Mouse (Mus musculus): ENCODE results near the gene Arglu1. TPM values are rescaled to one million over a fixed set of nuclear protein-coding genes. Genes with fewer than 3 reads are reported as not detected.

Gene Arglu1
- total RNA-seq, 4 experiments from 2014 or later: 88.6 to 108 (median 96.4) TPM

GRCm38 (mm10) chr8:8658426-8659224, 31.7 kb downstream of the Arglu1 start:
- peak; percentile 57 to 83 for DNase-seq (ENCODE audit: low spot score in 2 of 2)

DNA sequence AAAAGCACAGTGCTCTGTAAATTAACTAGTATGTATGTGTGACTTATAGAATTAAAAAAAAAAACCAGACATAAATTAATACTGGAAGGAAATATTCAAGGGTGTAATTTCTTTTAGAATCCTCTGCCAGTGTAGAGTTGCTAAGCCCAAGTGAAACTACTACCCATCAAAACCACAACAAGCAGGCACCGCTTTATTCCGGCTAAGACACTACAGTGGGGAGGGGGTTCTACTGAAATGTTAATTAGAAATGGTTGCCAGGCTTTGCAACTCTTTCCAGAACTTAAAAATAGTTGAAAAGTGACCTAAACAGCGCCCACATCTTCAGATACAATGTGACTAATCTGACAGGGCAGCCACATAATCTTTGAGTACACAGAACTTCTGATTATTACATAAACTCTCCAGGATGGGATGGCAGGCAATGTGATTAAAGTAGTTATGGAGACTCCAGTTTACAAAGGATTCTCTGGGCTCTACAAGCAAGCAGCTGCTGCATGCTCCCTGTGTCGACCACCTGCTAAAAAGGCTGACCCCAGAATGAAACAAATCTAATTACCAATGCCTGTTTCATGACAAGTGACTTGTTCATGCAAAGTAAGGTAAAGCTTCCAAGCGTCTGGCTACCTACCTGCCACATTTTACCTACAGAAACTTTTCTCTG, 32.5 kb downstream of the Arglu1 start:
- DNase-seq (ENCODE audit: low spot score in 2 of 2): no peak

DNA sequence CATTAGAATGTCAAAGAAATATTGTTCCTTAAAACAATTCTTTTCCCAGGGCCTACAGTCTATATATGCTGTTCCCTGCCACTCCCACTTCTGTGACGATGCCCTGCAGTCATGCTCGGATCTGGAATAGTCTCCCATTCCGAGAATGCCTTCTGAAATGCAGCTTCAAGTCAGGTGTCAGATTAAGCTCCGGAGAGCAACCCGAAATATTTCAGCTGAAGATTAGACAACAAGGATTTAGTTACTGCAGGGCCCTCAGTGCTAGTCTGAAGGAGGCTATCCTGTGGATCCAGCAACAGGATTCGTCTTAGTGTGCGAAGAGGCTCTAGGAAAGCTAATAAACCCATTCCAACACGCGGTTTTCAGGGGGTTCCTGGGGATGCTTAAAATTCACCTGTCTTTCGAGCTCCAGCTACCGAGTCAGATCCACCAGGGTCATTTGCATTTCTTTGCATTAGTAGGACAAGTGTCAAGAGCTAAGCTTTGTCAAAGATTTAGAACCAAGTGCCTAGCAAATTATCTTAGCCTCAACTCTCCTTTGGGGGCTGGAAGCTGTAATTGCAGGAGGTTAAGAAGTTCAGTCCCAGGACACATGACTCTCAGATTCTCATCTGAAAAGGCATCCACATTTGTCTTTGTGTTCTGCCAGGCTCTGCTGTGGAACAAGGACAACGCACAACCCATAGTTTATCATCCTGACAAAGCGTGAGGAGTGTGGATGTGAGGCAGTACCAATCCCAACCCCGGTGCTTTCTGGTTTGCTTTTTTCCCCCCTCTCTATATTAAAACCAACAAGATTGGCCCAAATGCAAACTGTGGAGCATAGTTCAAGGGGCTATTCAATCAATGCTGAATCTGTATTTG, 33.5 kb downstream of the Arglu1 start:
- DNase-seq (ENCODE audit: low spot score in 2 of 2): no peak

DNA sequence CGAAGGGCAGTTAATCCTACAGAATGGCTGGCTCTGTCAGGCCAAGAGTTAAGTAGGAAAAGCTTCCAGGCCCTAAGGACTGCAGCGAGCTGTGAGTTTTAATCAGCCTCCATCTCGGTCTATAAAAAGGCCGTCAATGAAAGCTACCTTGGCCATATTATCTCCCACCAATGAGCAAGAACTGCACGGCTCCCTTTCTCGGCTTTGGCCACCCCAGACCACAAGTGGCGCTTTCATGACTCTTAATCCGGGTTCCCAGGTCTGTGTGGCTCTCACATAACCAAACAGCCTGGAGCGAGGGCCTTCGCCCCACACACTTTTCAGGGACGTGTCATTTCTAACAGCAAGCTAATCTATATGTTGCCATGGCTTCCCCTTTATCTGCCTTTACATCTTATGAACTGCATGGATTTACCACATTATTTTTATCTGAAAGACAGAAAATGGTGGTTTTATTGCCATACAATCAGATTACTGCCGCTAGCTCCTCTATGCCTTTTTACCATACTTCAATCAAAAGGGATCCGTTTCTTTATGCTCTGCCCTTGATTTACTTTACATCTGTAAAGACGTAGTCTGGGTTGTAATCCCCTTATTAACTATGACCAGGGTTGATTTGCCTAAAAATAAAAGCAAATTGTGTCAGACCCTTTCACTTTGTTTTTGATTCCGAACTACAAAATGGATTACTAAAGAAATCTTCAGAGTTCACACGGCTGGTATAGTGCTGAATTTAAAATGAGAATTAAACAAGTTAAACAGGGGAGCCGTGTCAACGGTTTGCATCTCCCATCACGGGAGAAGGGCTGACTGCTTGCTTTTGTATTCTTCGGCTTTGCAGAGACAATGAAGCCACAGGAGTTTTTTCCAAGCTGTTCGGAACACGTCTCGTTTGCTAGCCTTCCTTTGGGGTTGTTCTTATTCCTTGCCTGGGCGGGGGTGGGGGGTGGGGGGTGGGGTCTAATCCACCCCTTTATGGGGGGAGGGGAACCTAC, 34.7 kb downstream of the Arglu1 start:
- no peak for DNase-seq (ENCODE audit: low spot score in 2 of 2)

DNA sequence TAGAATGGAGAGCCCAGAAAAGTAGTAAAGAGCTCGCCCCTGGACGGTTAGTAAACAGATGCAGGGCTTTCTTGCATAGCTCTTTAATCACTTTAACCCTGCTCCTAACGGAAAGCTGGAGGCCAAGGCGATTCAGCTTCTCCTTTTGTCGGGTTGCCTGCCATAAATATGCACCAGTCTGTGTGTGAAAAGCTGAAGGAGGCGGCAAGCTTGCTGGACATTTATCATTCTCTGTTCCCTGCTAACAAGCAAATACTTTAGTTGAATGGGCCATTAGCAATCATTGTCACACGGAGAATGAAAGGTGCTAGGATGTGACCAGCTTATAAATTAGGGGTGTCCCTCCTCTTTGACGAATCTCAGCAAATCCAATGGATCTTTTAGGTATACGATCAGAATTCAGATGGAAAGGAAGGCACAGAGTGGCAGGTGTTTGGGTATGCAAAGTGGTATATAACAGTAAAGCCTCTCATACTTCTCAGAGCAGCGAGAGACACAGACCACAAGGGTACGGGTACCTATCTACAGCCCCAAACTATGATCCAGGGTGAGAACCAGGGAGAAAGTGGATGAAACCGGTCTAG, 36.3 kb downstream of the Arglu1 start:
- DNase-seq (ENCODE audit: low spot score in 2 of 2): no peak

DNA sequence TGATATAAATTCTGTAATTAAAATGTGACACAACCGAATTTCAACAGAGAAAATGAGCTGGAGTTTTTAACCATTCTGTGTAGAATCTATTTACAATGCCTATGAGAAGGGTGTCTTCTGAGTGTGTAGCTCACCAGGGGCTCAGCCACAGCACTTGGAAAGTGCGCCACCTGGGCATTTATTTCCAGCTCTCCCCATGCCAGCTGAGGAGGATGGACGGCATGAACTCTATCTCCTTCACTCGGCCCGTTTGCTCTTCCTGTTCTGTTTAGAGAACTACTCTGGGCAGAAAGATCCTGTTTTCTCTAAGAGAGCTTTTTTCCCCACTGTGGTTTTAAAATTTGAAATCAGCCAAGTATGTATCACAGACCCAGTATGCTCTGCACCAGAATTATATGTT, 37.0 kb downstream of the Arglu1 start:
- no peak for DNase-seq (ENCODE audit: low spot score in 2 of 2)

- DNase-seq (ENCODE audit: low spot score in 2 of 2): no peak
Observed at GRCm38 (mm10) chr8:8652388-8652787, 37.9 kb downstream of the Arglu1 start.

DNA sequence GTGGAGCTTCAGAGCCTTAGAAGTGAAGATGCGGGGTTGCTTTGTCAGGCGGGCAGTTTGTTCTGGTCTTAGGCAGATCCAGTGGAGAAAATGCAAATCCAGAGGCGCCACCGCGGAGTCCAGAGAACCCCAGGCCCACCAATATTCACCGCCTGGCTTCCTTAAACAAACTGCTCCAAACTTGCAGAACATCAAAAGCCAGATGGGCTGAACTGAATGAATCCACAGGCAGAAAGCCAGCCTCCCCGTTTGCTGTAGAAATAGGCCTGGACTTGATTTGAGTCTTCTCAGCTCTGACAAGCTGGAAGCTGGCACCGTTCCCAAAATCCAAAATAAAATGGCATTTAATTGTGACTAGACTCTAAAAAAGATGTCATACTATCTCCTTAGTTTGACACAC, 40.4 kb downstream of the Arglu1 start:
- peak; percentile 76 to 83 for DNase-seq (ENCODE audit: low spot score in 2 of 2)

DNA sequence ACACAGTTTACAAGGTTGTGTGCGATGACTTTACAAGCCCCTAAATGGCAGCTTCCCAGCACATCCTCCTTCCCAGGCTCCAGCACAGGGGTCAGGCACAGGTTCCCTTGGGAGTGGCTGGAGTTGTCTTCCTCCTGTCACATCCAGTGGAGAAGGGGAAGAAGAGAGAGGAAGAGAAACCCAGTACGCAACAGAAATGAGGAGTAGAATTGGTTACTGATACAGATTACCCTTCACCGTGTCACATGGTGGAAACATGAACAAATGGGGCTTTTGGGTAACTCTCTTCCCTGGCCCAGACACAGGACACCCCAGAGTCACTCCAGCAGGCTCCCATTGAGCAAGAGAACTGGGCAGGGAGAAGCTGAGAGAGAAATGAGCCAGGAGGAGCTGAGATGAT, 40.8 kb downstream of the Arglu1 start:
- no peak for DNase-seq (ENCODE audit: low spot score in 2 of 2)

GRCm38 (mm10) chr8:8648686-8649085, 41.6 kb downstream of the Arglu1 start:
- no peak for DNase-seq (ENCODE audit: low spot score in 2 of 2)

DNA sequence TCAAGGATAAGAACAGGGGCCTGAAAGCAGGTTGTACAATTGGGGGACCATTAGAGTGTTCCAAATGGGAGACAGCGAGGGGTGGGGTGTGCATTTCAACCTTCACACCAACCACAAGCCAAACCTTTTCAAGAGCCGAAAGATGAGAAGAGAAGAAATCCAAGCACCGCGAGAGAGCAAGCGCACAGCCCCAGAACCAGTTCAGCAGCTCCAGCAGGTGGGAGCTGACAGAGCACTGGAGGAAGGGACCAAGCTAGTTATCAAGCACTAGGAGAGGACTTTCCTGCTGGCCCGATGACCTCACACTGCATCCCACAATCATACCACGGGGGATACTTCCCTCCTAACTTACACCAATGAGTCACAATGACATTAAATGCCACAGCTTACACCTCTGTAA, 42.5 kb downstream of the Arglu1 start:
- no peak for DNase-seq (ENCODE audit: low spot score in 2 of 2)

DNA sequence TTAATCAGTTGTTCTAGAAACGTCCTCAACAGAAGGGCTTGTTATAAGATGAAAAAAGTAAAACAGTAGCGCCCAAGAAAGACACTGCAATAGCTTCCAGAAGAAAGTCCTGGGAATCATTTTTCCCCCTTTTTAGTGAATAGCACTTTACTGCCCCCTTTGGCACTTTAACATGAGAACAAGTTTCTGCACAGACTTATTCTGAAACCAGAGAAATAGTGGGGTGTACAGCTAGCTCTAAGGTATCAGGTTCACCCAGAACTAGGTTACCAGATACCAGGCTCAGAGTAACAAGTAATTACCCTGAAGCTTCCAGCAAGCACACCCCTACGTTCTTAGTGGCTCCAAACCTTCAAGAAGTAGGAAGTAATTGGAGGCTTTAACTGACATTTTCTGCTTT, 43.0 kb downstream of the Arglu1 start:
- DNase-seq (ENCODE audit: low spot score in 2 of 2): no peak

DNA sequence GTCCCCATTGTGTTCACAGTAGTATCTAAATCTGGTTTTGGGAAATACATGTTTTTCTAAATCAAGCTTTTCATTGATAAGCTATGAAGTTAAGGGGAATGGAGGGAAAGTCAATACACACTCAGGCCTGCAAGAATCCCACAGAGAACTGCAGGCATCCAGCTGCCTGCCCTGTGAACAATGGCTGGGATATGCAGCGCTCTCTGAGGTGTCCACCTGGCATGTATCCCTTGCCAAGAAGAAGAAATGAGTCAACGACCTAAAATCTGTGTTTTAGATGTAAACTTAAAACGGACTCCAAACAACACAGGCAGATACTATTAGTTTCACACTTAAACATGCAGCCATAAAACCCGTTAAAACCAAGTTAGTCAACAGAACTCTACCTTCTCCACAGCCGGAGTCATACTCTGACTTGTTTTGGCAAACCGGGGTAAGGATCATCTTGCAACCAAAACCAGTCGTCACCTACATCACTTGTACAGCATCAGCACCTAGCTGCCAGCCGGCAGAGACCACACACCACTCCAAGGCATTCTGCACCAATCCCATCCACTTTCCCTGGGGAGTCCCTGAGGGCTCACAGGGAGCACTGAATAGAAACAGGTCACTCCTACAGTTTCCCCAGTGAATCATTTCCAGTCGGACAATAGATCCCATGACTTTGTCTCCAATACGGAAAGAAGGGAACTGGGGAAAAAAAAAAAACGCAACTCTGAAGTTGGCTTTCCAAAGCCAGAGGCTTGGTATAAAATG, 46.0 kb downstream of the Arglu1 start:
- no peak for DNase-seq (ENCODE audit: low spot score in 2 of 2)

DNA sequence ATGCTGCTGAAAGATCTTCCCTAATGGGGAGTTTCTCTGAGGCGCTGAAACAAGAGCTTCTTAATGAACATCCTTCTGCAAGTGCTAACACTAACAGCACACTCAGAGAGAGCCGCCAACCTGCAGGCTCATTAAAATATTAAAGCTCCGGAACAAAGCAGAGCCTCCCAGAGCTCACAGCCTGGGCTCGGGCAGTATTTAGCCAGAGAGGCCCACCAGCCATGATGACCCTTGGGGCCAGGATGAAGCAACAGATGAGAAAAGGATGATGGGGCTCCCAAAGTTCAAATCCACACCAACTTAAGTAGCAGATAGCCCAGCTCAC, 50.1 kb downstream of the Arglu1 start:
- no peak for DNase-seq (ENCODE audit: low spot score in 2 of 2)

GRCm38 (mm10) chr8:8639569-8640263, 50.6 kb downstream of the Arglu1 start:
- no peak for DNase-seq (ENCODE audit: low spot score in 2 of 2)

DNA sequence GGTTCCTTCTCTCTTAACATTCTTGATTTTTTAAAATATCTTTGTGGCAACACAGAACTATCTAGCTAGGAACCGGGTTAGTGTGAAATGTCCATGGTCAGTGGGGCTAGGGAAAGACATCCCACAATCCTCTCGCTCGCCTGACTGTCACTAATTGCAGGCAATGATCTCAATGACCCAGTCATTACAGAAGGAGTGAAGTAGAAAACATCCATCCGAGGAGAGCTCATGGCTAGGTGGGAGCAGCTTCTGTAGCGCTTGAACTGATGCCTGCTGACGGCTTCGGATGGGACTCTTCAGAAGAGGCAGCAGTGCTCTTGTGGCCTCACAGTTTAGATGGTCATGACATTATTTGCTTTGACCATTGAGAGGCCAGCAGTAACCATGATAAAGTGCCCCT, 58.9 kb downstream of the Arglu1 start:
- no peak for DNase-seq (ENCODE audit: low spot score in 2 of 2)

GRCm38 (mm10) chr8:8624017-8624416, 66.3 kb downstream of the Arglu1 start:
- DNase-seq (ENCODE audit: low spot score in 2 of 2): no peak

- no peak for DNase-seq (ENCODE audit: low spot score in 2 of 2)
Observed at GRCm38 (mm10) chr8:8623486-8623885, 66.8 kb downstream of the Arglu1 start.

- no peak for DNase-seq (ENCODE audit: low spot score in 2 of 2)
Observed at GRCm38 (mm10) chr8:8622476-8622875, 67.8 kb downstream of the Arglu1 start.

Measured in layer of hippocampus, adult 8-10 months (tissue).